Mouse (Mus musculus): ENCODE measurements around the gene Pfkp.

GRCm38 (mm10) chr13:6657300-6657699 is 8.7 kb upstream of the Pfkp start:
- TF ChIP-seq MXI1 (IDR thresholded peaks at IDR 0.05; ENCODE audit: low read depth, low read length) (no peak), NELFE (IDR thresholded peaks at IDR 0.05; ENCODE audit: low read depth, low read length) (no peak), UBTF (IDR thresholded peaks at IDR 0.05; ENCODE audit: borderline replicate concordance, insufficient read depth, low read depth, low read length) (no peak), CTCF (IDR thresholded peaks at IDR 0.05 in 2 of 3, conservative IDR thresholded peaks at IDR 0.05 in 1 of 3; ENCODE audit: control insufficient read depth in 1 of 3, insufficient read depth in 1 of 3, low read depth in 2 of 3, low read length in 3 of 3, poor library complexity in 1 of 3, severe bottlenecking in 1 of 3) (no peak), ELF1 (IDR thresholded peaks at IDR 0.05; ENCODE audit: low read depth, low read length) (no peak), POLR2A (IDR thresholded peaks at IDR 0.05; ENCODE audit: control insufficient read depth in 1 of 2, insufficient read depth in 1 of 2, low read depth in 1 of 2, low read length in 2 of 2, poor library complexity in 1 of 2) (no peak), MAX (IDR thresholded peaks at IDR 0.05; ENCODE audit: low read length) (no peak), NRF1 (IDR thresholded peaks at IDR 0.05; ENCODE audit: insufficient read depth, low read depth, low read length, poor library complexity, severe bottlenecking) (no peak), EP300 (IDR thresholded peaks at IDR 0.05; ENCODE audit: low read depth in 1 of 2, low read length in 2 of 2) (no peak), GATA1 (IDR thresholded peaks at IDR 0.05; ENCODE audit: low read depth, low read length) (no peak), RAD21 (IDR thresholded peaks at IDR 0.05; ENCODE audit: low read depth, low read length) (no peak), ZNF384 (IDR thresholded peaks at IDR 0.05; ENCODE audit: low read depth, low read length) (no peak), POLR2AphosphoS2 (IDR thresholded peaks at IDR 0.05; ENCODE audit: low read length) (no peak), ZMIZ1 (IDR thresholded peaks at IDR 0.05; ENCODE audit: low read depth, low read length) (no peak)
